Mouse (Mus musculus) hindbrain, embryonic 13.5 days (tissue): ENCODE measurements around the gene Rad51ap1. TPM values are rescaled to one million over a fixed set of nuclear protein-coding genes. Genes with fewer than 3 reads are reported as not detected.
A peak's percentile ranks its signal among the peaks of the same experiment; 100 is the strongest.

ENCODE experiments used
- ATAC-seq: fragments of 200-750 bp; cut with Nextera tagmentation; 2 replicates; pipeline ENCODE4 v1.8.0; 2017; ENCODE audit warnings: moderate TSS enrichment; ENCODE audit not compliant: low FRiP score
- H3K27ac ChIP-seq: fragments of 300-500 bp; sonication (generic); 2 replicates; pipeline ENCODE4 v1.5.1; 2015; ENCODE audit warnings: inconsistent platforms, mild to moderate bottlenecking, moderate library complexity
- H3K27me3 ChIP-seq: fragments of 300-500 bp; sonication (generic); 2 replicates; pipeline ENCODE4 v1.6.1; 2015; ENCODE audit warnings: mild to moderate bottlenecking, inconsistent platforms
- H3K36me3 ChIP-seq: fragments of 300-500 bp; sonication (generic); 2 replicates; pipeline ENCODE4 v1.6.1; 2015; ENCODE audit warnings: mild to moderate bottlenecking, inconsistent platforms
- H3K4me1 ChIP-seq: fragments of 300-500 bp; sonication (generic); replicated peaks from 2 replicates; pipeline ENCODE4 v1.6.1; 2015; ENCODE audit warnings: inconsistent platforms
- H3K4me2 ChIP-seq: fragments of 300-500 bp; sonication (generic); 2 replicates; pipeline ENCODE4 v1.6.1; 2015; ENCODE audit warnings: inconsistent platforms, mild to moderate bottlenecking, moderate library complexity
- H3K4me3 ChIP-seq: fragments of 300-500 bp; sonication (generic); 2 replicates; pipeline ENCODE4 v1.5.1; 2015; ENCODE audit warnings: mild to moderate bottlenecking, inconsistent platforms
- H3K9ac ChIP-seq: fragments of 300-500 bp; sonication (generic); 2 replicates; pipeline ENCODE4 v1.6.1; 2015; ENCODE audit warnings: mild to moderate bottlenecking, inconsistent platforms
- H3K9me3 ChIP-seq: fragments of 300-500 bp; sonication (generic); 2 replicates; pipeline ENCODE4 v1.6.1; 2016; ENCODE audit warnings: inconsistent platforms
- WGBS: fragments of 180-500 bp; shearing (Covaris S2); methylation state at CpG from one replicate; pipeline ENCODE4 v1.1.7; 2015; 5-methylcytosine and 5-hydroxymethylcytosine counted together
- polyA plus RNA-seq: library from polyadenylated mRNA; unstranded; fragments of >200 nt; fragmentation: Nextera tagmentation; extraction: Ambion mirVana; gene quantifications from 2 replicates; pipeline ENCODE4 v1.2.1, GENCODE M21; 2015

Rad51ap1 gene
- polyA plus RNA-seq: 17.2 and 18.4 TPM in 2 replicates

GRCm38 (mm10) chr6:126939487-126940171, at the start of gene Rad51ap1, which contains the start of gene D6Wsu163e:
Gene Rad51ap1, minus strand, starts transcription at chr6:126939587.
Gene D6Wsu163e, plus strand, starts transcription at chr6:126939962.
- Histone ChIP-seq H3K9me3 (no peaks in the 10 kb centered on the region), H3K4me3 (peak within 1 kb of the TSS; percentile 65), H3K9ac (peak within 1 kb of the TSS; percentile 75), H3K36me3 (peaks cover 20% of the 10 kb centered on the region), H3K4me2 (peak within 1 kb of the TSS; percentile 96), H3K4me1 (peaks cover 21% of the 10 kb centered on the region), H3K27me3 (no peaks in the 10 kb centered on the region), H3K27ac (no peak within 1 kb of the TSS)
- ATAC-seq: peak; percentile 99
- under 1% methylated on average over 33 of the region's 33 CpGs for WGBS

GRCm38 (mm10) chr6:126981539-126982234, 42.3 kb upstream of the Rad51ap1 start:
- H3K36me3 ChIP-seq: peaks cover 19% of the 10 kb centered on the region
- H3K4me1 ChIP-seq: no peaks in the 10 kb centered on the region
- no peaks in the 10 kb centered on the region for H3K27me3 ChIP-seq
- H3K9ac ChIP-seq: no peak overlapping the region
- H3K27ac ChIP-seq: no peak overlapping the region
- no peaks in the 10 kb centered on the region for H3K9me3 ChIP-seq
- no peak overlapping the region for H3K4me3 ChIP-seq
- 77% methylated on average over 5 of the region's 5 CpGs for WGBS
- H3K4me2 ChIP-seq: no peak overlapping the region
- ATAC-seq: no peak

GRCm38 (mm10) chr6:126966241-126967026, 27.0 kb upstream of the Rad51ap1 start:
- Histone ChIP-seq H3K9me3 (no peaks in the 10 kb centered on the region), H3K27me3 (no peaks in the 10 kb centered on the region), H3K4me3 (no peak overlapping the region), H3K9ac (no peak overlapping the region), H3K36me3 (peaks cover 74% of the 10 kb centered on the region), H3K4me2 (no peak overlapping the region), H3K27ac (no peak overlapping the region), H3K4me1 (no peaks in the 10 kb centered on the region)
- no peak for ATAC-seq
- 89% methylated on average over 14 of the region's 14 CpGs for WGBS

GRCm38 (mm10) chr6:126963426-126963825, 24.0 kb upstream of the Rad51ap1 start:
- WGBS: 93% methylated on average over 9 of the region's 9 CpGs
- peaks cover 58% of the 10 kb centered on the region for H3K36me3 ChIP-seq
- H3K27ac ChIP-seq: no peak overlapping the region
- H3K9ac ChIP-seq: no peak overlapping the region
- no peak overlapping the region for H3K4me3 ChIP-seq
- H3K4me2 ChIP-seq: no peak overlapping the region
- no peaks in the 10 kb centered on the region for H3K27me3 ChIP-seq
- H3K4me1 ChIP-seq: no peaks in the 10 kb centered on the region
- H3K9me3 ChIP-seq: no peaks in the 10 kb centered on the region
- ATAC-seq: no peak

GRCm38 (mm10) chr6:126962709-126963108, 23.3 kb upstream of the Rad51ap1 start:
- no peaks in the 10 kb centered on the region for H3K4me1 ChIP-seq
- H3K27me3 ChIP-seq: no peaks in the 10 kb centered on the region
- no peaks in the 10 kb centered on the region for H3K9me3 ChIP-seq
- no peak overlapping the region for H3K9ac ChIP-seq
- ATAC-seq: no peak
- 93% methylated on average over 5 of the region's 5 CpGs for WGBS
- no peak overlapping the region for H3K4me2 ChIP-seq
- H3K27ac ChIP-seq: no peak overlapping the region
- no peak overlapping the region for H3K4me3 ChIP-seq
- H3K36me3 ChIP-seq: peaks cover 56% of the 10 kb centered on the region

- WGBS: 92% methylated on average over 8 of the region's 8 CpGs
- Histone ChIP-seq H3K4me1 (no peaks in the 10 kb centered on the region), H3K9me3 (no peaks in the 10 kb centered on the region), H3K27ac (no peak overlapping the region), H3K9ac (no peak overlapping the region), H3K36me3 (peaks cover 57% of the 10 kb centered on the region), H3K27me3 (no peaks in the 10 kb centered on the region), H3K4me3 (no peak overlapping the region), H3K4me2 (no peak overlapping the region)
- no peak for ATAC-seq
These were observed 22.1 kb upstream of the Rad51ap1 start for GRCm38 (mm10) chr6:126961371-126962018.

- H3K9me3 ChIP-seq: no peaks in the 10 kb centered on the region
- no peaks in the 10 kb centered on the region for H3K4me1 ChIP-seq
- no peak for ATAC-seq
- no peak overlapping the region for H3K4me2 ChIP-seq
- no peak overlapping the region for H3K27ac ChIP-seq
- H3K9ac ChIP-seq: no peak overlapping the region
- 11% methylated on average over 10 of the region's 10 CpGs for WGBS
- H3K4me3 ChIP-seq: no peak overlapping the region
- H3K27me3 ChIP-seq: no peaks in the 10 kb centered on the region
- H3K36me3 ChIP-seq: peaks cover 62% of the 10 kb centered on the region
These were observed 16.3 kb upstream of the Rad51ap1 start for GRCm38 (mm10) chr6:126955734-126956133.

GRCm38 (mm10) chr6:126948336-126948735, 8.9 kb upstream of the Rad51ap1 start:
- Histone ChIP-seq H3K9me3 (no peaks in the 10 kb centered on the region), H3K9ac (no peak overlapping the region), H3K4me3 (no peak overlapping the region), H3K27me3 (no peaks in the 10 kb centered on the region), H3K4me1 (no peaks in the 10 kb centered on the region), H3K36me3 (peaks cover 73% of the 10 kb centered on the region), H3K27ac (no peak overlapping the region), H3K4me2 (no peak overlapping the region)
- no peak for ATAC-seq
- WGBS: 90% methylated on average over 4 of the region's 4 CpGs

GRCm38 (mm10) chr6:126940451-126940850, 1.1 kb upstream of the Rad51ap1 start:
- peak overlapping the region; percentile 96 for H3K4me2 ChIP-seq
- H3K4me1 ChIP-seq: peaks cover 21% of the 10 kb centered on the region
- no peak overlapping the region for H3K27ac ChIP-seq
- H3K4me3 ChIP-seq: peak overlapping the region; percentile 65
- peaks cover 28% of the 10 kb centered on the region for H3K36me3 ChIP-seq
- peak overlapping the region; percentile 75 for H3K9ac ChIP-seq
- 3% methylated on average over 5 of the region's 5 CpGs for WGBS
- ATAC-seq: 0 out of 2 replicates have a peak, but pooled peaks have one; percentile 4
- H3K27me3 ChIP-seq: no peaks in the 10 kb centered on the region
- H3K9me3 ChIP-seq: no peaks in the 10 kb centered on the region

GRCm38 (mm10) chr6:126938853-126939486, 417 bp downstream of the Rad51ap1 start:
- peaks cover 19% of the 10 kb centered on the region for H3K36me3 ChIP-seq
- no peaks in the 10 kb centered on the region for H3K9me3 ChIP-seq
- no peak for ATAC-seq
- peak overlapping the region; percentile 96 for H3K4me2 ChIP-seq
- H3K4me1 ChIP-seq: peaks cover 21% of the 10 kb centered on the region
- H3K4me3 ChIP-seq: peak overlapping the region; percentile 65
- H3K27ac ChIP-seq: no peak overlapping the region
- WGBS: 0% methylated on average over 31 of the region's 31 CpGs
- H3K27me3 ChIP-seq: no peaks in the 10 kb centered on the region
- peak overlapping the region; percentile 75 for H3K9ac ChIP-seq

GRCm38 (mm10) chr6:126938047-126938446, 1.3 kb downstream of the Rad51ap1 start:
- 92% methylated on average over 2 of the region's 2 CpGs for WGBS
- H3K4me1 ChIP-seq: peaks cover 21% of the 10 kb centered on the region
- peaks cover 13% of the 10 kb centered on the region for H3K36me3 ChIP-seq
- no peak overlapping the region for H3K9ac ChIP-seq
- ATAC-seq: no peak
- H3K4me2 ChIP-seq: peak overlapping the region; percentile 96; the same call in 1 of the 2 replicates
- H3K4me3 ChIP-seq: no peak overlapping the region
- no peaks in the 10 kb centered on the region for H3K27me3 ChIP-seq
- no peaks in the 10 kb centered on the region for H3K9me3 ChIP-seq
- H3K27ac ChIP-seq: no peak overlapping the region
